Mouse (Mus musculus) left cerebral cortex, postnatal 36 days (tissue): ENCODE data around the gene Me3. TPM values are rescaled to one million over a fixed set of nuclear protein-coding genes. Genes with fewer than 3 reads are reported as not detected.

Experiments used
- DNase-seq, 2 experiments: peaks; one replicate each; pipeline ENCODE4 v3.0.0; 2021 to 2022; ENCODE audit warnings: low spot score in 2 of 2, mixed read lengths in 1 of 2
- intact Hi-C: fragments of 180-260 bp; cut with DNase I; formaldehyde crosslinking; loops from one replicate; pipeline ENCODE4 v1.15.1; 2025
- total RNA-seq, 2 experiments: library from RNA; stranded (reverse); gene quantifications; 2 replicates each; pipeline ENCODE4 v1.2.3; 2021

Gene Me3
- total RNA-seq, 2 experiments from 2014 or later, result 103 TPM

DNA sequence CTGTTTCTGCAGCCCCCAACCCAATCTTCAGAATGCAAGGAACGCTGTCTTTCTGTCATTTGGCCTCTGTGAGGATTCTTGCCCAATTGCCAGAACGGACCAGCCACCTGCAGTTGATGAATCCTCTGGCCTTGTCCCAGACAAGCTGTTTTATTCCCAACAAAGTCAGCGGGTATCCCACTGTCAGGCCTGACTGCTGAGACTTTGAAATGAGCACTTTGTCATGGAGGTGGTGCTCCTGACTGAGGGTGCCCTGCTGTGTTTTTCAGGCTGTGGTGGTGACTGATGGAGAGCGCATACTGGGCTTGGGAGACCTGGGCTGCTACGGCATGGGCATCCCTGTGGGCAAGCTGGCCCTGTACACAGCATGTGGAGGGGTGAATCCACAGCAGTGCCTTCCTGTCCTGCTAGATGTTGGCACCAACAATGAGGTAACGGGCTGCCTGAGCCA is 164.2 kb downstream of the Me3 start:
- intact Hi-C loops, result no loop called here

DNA sequence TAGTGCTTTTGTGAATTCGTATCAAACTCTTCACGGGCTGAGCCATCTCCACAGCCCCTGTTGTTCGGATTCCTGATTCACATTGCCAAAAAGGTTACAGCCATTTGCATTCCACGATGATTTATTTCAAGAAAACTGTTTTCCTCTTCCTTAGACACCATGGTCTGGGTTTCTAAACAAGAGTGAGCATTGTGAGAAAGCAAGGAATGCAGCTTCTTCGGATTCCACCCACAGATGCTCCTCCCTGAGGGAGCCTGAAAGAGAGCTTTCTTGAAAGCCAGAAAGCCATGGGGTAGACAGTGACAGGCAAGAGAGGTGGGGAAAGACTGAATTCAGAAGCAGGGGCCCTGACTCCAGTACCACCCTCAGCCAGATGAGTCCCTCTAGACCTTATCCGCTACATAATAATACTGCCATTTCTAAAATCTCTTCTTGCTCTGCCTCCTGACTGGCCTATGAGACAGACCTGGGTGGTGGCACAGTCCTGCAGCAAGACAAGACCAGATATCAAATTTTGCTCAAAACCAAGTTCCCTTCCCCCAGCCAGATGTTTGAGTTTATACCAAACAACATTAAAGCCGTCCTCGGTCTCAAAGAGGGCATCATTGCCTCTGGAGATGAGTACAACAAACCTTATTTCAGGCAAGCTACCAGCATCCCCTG is 166.3 kb downstream of the Me3 start:
- DNase-seq, result no peak
- intact Hi-C loops, result no loop called here

More for the DNA sequence above, 164.2 kb downstream of the Me3 start:
- no peak for DNase-seq

DNA sequence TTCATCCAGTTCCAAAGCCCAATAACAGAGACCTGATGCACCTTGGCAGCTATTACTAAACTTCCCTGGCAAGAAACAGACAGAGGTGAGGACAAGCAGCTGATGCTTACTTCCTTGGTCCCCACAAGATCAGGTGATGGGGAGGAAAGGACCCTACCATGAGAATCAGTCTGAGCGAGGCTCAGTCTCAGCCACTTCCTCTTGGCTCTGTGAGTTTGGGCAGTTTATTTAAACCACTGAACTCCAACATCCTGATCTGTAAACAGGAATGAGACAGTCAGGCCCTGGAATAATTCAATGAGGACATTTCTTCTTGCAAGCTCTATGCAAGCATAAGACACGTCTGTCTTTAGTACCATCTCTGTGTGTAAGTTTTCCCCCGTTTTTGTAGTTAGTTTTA is 170.3 kb downstream of the Me3 start:
- no peak for DNase-seq
- intact Hi-C loops, result no loop called here

DNA sequence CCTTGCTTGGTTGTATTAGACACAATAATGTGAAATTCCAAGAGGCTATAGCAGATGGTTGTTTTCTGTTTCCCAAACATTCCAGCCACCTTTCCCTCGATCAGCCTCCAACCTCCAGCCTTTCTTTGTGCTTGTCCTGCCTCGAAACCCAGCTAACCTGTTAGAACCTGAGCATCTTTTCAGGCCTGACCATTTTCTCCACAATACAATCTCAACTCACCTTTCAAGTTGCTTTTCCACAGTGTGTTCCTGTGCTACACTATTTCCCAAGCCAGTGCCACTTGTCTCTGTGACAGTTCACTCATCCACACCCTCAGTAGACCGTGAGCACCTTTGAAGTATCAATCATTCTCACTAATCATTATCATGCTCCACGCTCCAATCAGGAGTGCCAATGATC is 171.8 kb downstream of the Me3 start:
- DNase-seq, result no peak

DNA sequence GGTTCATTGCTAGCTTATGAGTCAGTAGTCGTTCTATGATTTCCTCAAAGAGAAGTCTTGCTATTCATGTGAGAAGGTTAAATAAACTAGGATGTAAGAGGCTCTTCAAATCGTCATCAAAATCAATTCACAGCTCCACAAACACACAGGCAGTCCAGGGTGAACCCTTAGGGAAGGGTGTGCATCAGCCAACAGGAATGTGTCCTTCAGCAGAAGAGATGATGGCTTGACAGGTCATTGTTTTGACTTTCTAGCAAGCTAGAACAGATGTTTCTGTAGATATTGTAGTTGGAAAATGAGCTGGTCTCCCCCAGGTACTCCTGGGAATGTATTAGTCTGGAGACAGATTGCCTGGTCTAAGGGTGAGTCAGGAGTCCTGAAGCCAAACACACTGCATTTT is 177.2 kb downstream of the Me3 start:
- intact Hi-C loops, result no loop called here

More for the DNA sequence above, 171.8 kb downstream of the Me3 start:
- intact Hi-C loops, result no loop called here

DNA sequence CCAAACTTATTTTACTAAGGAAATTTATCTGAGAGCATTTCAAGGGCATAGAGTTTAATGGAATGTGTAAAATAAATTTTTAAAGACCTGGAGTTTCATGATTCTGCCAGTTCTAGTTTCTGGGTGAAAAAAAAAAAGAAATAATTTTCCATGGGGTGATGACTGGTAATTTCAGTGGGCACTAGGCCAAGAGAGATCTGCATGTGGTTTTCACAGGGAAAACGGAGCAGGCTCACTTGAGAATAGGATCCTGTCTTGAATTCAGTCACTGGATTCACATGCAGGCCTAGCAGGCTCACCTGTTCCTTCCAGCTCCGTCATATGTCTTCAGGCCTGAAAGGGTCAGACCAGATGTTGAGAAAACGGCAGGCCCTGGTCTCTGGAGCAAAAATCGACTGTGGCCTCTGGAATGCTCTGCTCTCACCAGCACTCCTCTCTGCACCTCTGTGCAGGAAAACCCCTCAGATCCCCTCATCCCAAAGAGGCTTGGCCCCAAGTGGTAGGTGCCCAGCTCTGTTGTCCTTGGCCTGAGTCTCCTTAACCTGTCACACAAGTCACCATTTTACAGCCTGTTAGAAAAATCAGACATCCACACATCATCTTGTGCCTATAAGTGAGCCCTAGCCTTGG is 196.4 kb downstream of the Me3 start:
- no peak for DNase-seq
- intact Hi-C loops, result no loop called here

More for the DNA sequence above, 177.2 kb downstream of the Me3 start:
- no peak for DNase-seq

DNA sequence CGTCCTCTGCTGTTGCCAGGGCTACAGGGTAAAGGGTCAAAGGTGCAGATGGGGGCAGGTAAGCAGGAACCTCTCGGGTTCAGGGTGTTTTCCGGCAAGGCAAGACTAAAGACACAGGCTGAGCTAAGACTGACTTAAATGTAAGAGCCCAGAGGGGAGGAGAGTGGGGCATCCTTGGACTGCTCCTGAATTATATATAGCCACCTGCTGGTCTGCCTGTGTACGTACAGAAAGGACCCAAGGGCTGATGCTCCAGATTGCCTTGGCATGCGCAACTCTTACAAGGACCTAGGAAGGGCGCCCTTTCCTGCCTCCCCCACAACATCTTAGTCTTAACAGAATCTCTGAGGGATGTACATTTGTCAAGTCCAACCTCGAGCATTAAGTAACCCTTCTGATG is 197.0 kb downstream of the Me3 start:
- no peak for DNase-seq
- intact Hi-C loops, result no loop called here

DNA sequence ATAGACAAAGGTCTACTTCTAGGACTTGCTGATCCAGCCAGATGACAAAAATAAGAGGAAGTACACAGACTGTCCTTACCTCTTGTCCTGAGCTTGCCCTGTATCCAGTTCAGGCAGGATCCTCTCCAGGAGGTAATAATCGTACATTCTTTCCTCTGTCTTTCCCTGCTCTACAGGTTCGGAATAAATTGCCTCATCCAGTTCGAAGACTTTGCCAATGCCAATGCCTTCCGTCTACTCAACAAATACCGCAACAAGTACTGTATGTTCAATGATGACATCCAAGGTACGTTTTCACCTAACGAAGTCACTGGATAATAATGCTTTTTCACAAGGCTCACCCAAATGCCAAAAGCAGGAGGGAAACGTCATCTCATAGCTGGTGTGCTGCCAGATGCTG is 201.3 kb downstream of the Me3 start:
- intact Hi-C loops, result loop anchor here (10.0 kb wide), 1 partner anchor 209 kb away; no protein-coding TSS in a partner anchor
- DNase-seq, result no peak

DNA sequence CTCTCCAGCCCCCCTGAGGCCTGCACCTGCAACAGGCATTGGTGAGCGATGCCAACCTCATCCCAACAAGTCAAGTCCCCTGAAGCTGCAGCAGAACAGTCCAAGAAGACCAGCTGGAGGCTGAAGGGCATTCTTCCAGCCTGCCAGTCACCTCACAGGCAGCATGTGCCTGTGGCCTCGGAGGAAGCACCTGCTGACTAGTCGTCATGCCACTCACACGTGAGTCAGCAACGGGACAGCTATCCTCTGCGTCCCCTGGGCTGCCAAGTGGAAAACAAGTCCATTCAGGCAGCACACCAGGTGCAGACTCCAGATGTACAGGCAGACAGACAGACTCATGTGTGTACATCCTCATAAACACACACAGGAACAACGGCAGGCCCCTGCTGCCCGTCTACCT is 203.4 kb downstream of the Me3 start:
- intact Hi-C loops, result loop anchor here (10.0 kb wide), 1 partner anchor 211 kb away; no protein-coding TSS in a partner anchor
- DNase-seq, result no peak

DNA sequence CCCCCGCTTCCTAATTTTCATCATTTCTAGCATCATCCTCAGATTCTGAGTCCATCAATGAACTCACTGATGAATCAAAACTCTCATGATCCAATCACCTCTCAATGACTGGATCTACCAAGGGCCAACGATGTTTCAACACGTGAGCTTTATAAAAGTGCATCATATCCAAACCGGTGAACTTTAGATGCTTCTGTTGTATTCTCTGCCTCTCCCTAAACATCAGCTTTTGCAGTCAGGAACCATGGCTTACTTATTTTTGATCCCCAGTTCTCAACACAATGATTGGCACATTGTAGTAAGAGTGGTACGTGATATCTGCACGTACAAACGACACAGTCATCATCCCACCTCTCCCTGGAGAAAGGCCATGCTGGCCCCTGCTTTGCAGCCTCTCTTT is 204.5 kb downstream of the Me3 start:
- DNase-seq, result no peak
- intact Hi-C loops, result loop anchor here (10.0 kb wide), 1 partner anchor 212 kb away; no protein-coding TSS in a partner anchor

DNA sequence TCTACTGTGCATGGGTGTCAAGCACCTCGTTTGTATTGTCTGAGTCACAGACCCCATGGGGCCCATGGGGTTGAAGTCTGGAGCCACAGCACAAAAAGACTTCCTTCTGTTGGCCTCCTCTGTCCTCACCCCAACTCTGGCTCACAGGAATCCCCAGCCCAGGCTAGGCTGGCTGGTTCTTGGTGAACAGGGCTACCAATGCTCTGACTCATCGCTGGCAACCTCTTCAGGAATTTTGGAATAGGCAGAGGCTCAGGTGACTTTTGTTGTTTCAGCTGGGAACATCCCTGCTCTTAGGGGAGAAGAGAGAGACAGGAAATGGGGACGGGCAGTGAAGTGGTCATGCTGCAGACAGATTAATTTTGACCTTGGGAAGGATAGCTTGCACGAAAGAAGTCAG is 205.6 kb downstream of the Me3 start:
- intact Hi-C loops, result loop anchor here (10.0 kb wide), 1 partner anchor 213 kb away; no protein-coding TSS in a partner anchor
- DNase-seq, result no peak

DNA sequence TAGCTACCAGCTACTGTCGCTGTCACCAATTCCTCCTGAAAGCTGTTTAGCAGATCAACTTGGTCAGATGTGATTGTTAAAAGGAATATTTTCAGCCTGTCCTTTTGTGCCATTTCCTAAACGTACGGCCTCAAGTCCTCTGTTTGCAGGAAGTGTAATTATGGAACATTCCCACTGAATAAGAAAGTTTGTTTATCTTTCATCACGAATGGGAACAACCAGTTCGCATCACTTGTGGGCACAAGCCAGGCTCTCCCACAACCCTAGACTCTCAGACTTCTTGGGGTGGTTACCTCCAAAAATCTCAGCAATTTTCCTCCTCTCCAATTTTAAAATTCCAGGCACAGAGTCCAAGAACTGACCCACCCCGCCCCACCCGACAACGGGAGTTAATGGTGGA is 207.5 kb downstream of the Me3 start:
- DNase-seq, result no peak
- intact Hi-C loops, result loop anchor here (10.0 kb wide), 1 partner anchor 215 kb away; no protein-coding TSS in a partner anchor

DNA sequence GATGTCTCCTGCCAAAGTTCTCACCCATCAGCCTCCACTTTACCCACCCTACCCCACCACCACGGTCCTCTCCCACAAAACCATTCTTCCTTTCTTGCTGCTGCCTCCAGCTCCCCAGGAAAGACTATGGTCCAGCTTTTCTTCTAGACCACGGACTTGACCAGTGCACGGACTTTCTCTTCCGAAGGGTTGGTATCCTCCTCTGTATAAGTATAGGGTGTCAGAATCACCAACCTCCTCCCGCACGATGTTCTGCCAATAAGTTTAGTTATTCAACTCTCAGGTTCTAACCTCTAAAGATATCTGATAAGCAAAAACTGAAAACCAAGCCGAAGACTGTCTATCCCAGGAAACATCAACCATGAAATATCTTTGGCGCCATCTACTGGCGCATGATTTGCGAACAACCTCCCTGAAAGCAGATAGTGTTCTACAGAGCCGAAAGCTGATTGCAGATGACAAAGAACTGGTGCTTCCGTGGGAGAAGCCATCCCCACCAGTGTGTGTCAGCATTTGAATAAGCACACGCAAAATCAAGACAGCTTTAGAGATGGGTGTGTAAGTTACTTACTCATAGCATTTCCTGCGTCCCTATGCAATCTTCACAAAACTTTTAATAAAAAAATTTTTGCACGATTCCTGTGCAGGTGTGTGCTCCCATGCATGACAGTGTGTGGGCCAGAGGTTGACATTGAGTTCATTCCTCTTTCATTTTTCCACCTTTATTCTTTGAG is 209.6 kb downstream of the Me3 start:
- peak; percentile 81 to 83 for DNase-seq
- intact Hi-C loops, result loop anchor here (2.0 kb wide), 1 partner anchor 341 kb away; no protein-coding TSS in a partner anchor

DNA sequence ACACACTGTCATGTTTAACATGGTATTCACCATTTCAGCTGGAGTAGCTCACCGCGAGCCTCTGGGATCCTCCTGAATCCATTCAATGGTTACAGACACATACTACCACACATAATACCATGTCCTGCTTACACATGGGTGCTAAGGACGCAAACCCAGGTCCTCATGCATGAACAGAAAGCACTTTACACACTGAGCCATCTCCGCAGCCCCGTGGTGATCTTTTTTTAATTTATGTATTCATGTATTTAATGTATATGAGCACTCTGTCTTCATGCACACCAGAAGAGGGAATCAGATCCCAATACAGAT is 210.2 kb downstream of the Me3 start:
- intact Hi-C loops, result loop anchor here (2.0 kb wide), 1 partner anchor 342 kb away; no protein-coding TSS in a partner anchor
- no peak for DNase-seq

DNA sequence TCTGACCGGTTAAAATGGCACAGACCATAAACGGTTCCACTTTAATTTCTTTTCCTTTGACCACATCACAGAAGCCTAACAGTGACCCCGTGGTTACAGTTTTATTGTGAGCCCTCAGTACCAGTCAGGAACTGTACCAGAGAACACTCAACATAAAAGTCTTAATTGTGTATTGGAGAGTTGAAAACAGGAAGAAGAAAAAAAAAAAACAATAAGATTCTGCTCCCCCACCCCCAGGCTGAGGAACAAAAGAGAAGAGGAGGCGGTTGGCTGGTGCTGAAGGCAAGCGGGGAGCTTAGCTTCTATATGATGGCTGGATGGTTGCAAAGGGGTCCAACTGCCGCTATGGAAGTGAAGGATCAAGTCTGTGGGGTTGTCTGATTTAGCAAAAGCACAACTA is 210.9 kb downstream of the Me3 start:
- no peak for DNase-seq
- intact Hi-C loops, result loop anchor here (2.0 kb wide), 1 partner anchor 342 kb away; no protein-coding TSS in a partner anchor

DNA sequence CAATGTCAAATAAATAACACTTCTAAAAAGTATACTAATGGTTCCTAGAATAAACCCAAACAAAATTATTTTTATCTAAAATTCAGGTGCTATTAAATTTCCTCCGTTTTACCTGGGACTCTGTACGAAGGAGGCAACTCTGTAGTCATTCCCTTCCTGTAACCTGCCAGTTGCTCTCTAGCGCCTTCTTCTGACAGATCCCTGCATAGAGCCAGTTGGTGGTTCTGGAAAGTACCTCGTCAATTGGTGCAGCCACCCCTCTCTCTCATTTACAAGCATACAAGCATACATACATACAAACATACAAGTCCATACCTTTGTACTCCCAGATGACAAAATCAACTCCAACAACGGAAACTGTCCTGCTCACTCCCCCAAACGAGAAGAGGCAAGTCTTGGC is 211.3 kb downstream of the Me3 start:
- no peak for DNase-seq
- intact Hi-C loops, result loop anchor here (2.0 kb wide), 1 partner anchor 343 kb away; no protein-coding TSS in a partner anchor

DNA sequence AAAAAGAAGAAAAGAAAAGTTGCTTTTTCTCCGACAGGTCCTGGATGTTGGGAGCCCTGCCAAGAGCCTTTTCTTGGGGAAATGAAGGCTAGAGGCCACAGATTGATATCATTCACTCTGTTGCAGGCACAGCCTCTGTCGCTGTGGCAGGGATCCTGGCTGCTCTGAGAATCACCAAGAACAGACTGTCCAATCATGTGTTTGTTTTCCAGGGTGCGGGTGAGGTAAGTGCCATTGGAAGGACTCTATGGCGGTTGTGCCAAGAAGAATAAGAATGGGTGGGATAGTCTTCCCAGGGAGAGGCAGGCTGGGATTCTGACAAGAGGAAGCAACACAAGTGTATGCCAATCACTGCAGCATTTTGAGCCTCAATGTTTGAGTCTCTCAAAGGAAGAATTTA is 213.5 kb downstream of the Me3 start:
- no peak for DNase-seq
- intact Hi-C loops, result no loop called here

DNA sequence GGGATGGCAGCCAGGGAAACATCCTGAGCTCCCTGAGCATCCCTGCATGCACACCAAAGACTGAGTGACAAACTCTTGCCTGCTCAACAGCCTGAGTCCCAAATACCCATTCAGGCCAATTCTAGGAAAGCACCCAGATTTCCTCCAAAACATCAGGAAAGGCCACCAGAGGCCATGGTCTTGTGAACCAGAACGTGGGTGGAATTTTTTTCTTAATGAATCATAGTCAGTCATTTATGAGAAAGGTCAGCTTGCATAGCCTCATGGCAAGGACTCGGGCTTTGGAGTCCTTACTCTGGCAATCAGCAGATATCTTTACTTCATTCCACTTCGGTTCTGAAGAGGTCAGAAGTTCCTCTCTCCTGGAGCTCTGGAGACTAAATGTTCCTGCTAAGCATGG is 218.3 kb downstream of the Me3 start:
- DNase-seq, result no peak
- intact Hi-C loops, result no loop called here

DNA sequence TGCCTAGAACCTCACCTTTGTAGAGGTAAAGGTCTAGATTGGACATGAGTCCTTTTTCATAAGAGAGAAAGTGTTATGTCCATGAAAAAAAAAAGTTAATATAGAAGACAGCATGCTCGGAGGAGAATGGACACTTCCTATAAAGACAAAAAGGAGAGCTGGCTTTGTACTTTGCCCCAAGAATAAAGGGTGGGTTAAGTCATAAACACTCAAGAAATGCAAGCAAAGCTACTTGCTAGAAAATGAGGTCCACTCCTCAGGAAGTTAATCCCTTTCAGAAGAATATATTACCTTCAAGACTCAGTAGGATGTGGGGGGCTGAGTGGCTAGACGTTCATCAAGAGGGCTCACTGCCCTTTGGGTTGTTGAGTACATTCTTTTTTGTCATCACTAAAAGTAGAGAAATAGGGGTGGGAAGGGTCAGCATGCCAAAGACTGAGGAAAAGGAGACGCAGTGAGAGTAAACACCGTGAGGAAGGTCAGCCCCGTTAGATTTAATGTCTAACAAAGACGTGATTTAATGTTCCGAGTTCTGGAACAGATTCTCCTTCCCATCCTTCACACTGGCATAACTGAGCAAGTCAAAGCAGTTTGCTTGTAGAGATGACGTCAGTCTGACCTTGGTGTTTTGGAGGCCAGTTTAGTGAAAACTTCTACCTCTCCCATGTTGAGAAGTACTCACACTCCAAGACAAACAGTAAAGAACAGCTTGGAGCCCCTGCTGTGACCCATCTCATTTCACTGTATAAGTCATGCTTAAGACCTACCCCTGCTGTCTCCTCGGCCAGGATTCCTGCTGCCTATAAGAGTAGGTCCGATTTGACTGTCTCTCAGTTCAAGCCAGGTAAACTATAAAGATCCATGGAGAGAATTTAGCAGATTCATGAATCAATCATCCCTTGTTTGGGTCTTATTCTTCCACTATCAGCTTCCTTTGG is 220.2 kb downstream of the Me3 start:
- no peak for DNase-seq
- intact Hi-C loops, result no loop called here
